Mouse (Mus musculus): ENCODE results near the gene Rc3h2. TPM values are rescaled to one million over a fixed set of nuclear protein-coding genes. Genes with fewer than 3 reads are reported as not detected.

The Rc3h2 gene
- total and polyA plus RNA-seq, 3 experiments, result 3.1 to 40.2 (median 39.2) TPM

DNA sequence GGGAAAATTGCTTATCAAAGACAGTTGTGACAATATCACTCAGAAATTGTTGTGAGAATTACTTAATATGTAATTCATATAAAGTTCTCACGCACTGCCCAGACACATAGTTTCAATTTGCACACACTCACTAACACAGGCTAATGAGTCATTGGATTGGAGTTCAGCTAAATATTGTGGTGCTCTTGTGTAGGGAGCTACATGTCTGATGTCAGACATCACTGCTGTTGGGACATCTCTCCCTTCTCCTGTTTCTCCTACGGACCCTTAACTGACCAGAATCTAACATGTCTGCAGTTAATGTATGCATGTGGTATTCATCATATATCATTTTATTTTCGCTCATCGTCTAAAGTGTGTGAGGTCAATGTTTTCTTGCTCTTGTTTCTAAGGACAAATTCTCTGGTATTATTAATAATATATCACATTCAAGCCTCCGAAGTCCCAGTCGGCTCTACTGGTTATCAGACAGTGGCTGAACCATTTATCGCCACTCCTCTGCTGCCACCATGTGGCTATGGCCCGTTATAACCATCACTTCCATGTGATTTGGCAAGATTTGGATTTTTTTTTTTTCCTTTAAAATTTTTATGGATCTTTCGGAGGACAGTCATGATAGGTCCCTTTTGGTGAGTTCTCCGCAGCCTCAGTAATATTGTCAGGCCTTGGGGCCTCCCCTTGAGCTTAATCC is 84.1 kb downstream of the Rc3h2 start:
- DNase-seq, result peak; percentile 33

GRCm38 (mm10) chr2:37333321-37333720 is 89.4 kb downstream of the Rc3h2 start:
- no peak for DNase-seq

DNA sequence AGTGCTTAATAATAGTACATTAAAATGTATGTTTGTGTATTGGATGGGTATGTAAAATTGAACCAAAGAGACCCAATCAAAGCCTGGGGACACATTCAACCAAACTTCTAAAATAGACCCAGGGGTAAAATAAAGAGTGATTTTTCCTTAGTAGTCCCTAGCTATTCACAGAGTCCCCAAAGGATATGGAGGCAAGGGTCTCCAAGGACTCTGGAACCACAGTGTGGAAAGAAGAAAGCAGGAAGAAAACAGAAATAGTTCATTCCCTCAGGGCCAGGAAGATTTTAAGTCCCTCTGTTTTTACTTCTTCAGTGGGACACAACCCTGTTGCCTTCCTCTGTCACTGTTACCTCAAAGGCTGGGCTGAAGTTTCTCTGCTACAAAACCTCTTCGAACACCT is 96.5 kb downstream of the Rc3h2 start, which contains the start of gene Olfr368:
Olfr368 (plus strand) TSS at position 301 of the 400 bp plus-strand sequence.
- DNase-seq, result no peak

Other genes with a start within 250 kb of the Rc3h2 start
- not detected for gene Olfr365, start 234.7 kb downstream of the Rc3h2 start, total RNA-seq (2021)
- not detected in 2 replicates for gene Olfr365, start 234.7 kb downstream of the Rc3h2 start, polyA plus RNA-seq (2012; rRNA removed)
- not detected for gene Olfr366, start 211.3 kb downstream of the Rc3h2 start, total RNA-seq (2021)
- gene Olfr366, start 211.3 kb downstream of the Rc3h2 start, polyA plus RNA-seq (2012; rRNA removed), result not detected in 2 replicates
- gene Olfr368, start 96.4 kb downstream of the Rc3h2 start, total RNA-seq (2021), result not detected
- not detected in 2 replicates for gene Olfr368, start 96.4 kb downstream of the Rc3h2 start, polyA plus RNA-seq (2012; rRNA removed)
- 10 to 100 TPM; 44.3 to 47.1 TPM for gene Pdcl, start 63.6 kb downstream of the Rc3h2 start, total RNA-seq (2021)
- 3.4 and 4.1 TPM in 2 replicates for gene Pdcl, start 63.6 kb downstream of the Rc3h2 start, polyA plus RNA-seq (2012; rRNA removed)
- 1 to 10 TPM; 7.3 to 9.7 TPM for gene Zbtb26, start 20.2 kb upstream of the Rc3h2 start, total RNA-seq (2021)
- gene Zbtb26, start 20.2 kb upstream of the Rc3h2 start, polyA plus RNA-seq (2012; rRNA removed), result 0.63 and 0.68 TPM in 2 replicates
- 10 to 100 TPM; 14.3 to 15.3 TPM for gene Zbtb6, start 20.3 kb upstream of the Rc3h2 start, total RNA-seq (2021)
- gene Zbtb6, start 20.3 kb upstream of the Rc3h2 start, polyA plus RNA-seq (2012; rRNA removed), result 0.64 and 1.00 TPM in 2 replicates
- 10 to 100 TPM; 51.9 to 56.8 TPM for gene Rabgap1, start 20.4 kb upstream of the Rc3h2 start, total RNA-seq (2021)
- 4.6 and 6.4 TPM in 2 replicates for gene Rabgap1, start 20.4 kb upstream of the Rc3h2 start, polyA plus RNA-seq (2012; rRNA removed)
- under 1 TPM; 0.73 to 0.98 TPM for gene Gpr21, start 93.4 kb upstream of the Rc3h2 start, total RNA-seq (2021)
- gene Gpr21, start 93.4 kb upstream of the Rc3h2 start, polyA plus RNA-seq (2012; rRNA removed), result 0.04 TPM in 2 replicates